Mouse (Mus musculus): ENCODE measurements at regions not wholly inside any gene's neighbourhood (a gene's known extent, or its start where the extent isn't known, plus 50 kb on each side); places are given as distances from the start of the nearest gene placed in this dataset.

GRCm38 (mm10) chr3:52640250-52641147 is 372.4 kb downstream of the Foxo1 start:
- no peak for DNase-seq

GRCm38 (mm10) chr3:52638816-52639215 is 370.7 kb downstream of the Foxo1 start:
- no peak for DNase-seq

- no peak for DNase-seq
Observed at GRCm38 (mm10) chr3:52634353-52634752, 366.2 kb downstream of the Foxo1 start.

- no peak for DNase-seq
Observed at GRCm38 (mm10) chr3:52633491-52634100, 365.5 kb downstream of the Foxo1 start.

GRCm38 (mm10) chr3:52632635-52633034 is 364.5 kb downstream of the Foxo1 start:
- no peak for DNase-seq

GRCm38 (mm10) chr3:52630209-52630608 is 362.1 kb downstream of the Foxo1 start:
- DNase-seq = no peak

- DNase-seq = no peak
Observed at GRCm38 (mm10) chr3:52625125-52625524, 357.0 kb downstream of the Foxo1 start.

- DNase-seq = no peak
Observed at GRCm38 (mm10) chr3:52622530-52622929, 354.4 kb downstream of the Foxo1 start.

GRCm38 (mm10) chr3:52621936-52622335 is 353.8 kb downstream of the Foxo1 start:
- DNase-seq = no peak

- DNase-seq = no peak
Observed at GRCm38 (mm10) chr3:52618925-52619224, 350.7 kb downstream of the Foxo1 start.

- DNase-seq = no peak
Observed at GRCm38 (mm10) chr3:52618212-52618924, 350.2 kb downstream of the Foxo1 start.

GRCm38 (mm10) chr3:52617413-52618149 is 349.4 kb downstream of the Foxo1 start:
- no peak for DNase-seq

GRCm38 (mm10) chr3:52611881-52612280 is 343.7 kb downstream of the Foxo1 start:
- no peak for DNase-seq

GRCm38 (mm10) chr3:52610466-52610865 is 342.3 kb downstream of the Foxo1 start:
- DNase-seq = no peak

- no peak for DNase-seq
Observed at GRCm38 (mm10) chr3:52608086-52608426, 339.9 kb downstream of the Foxo1 start.

GRCm38 (mm10) chr3:52607379-52608085 is 339.4 kb downstream of the Foxo1 start:
- DNase-seq = no peak

GRCm38 (mm10) chr3:52605261-52605771 is 337.2 kb downstream of the Foxo1 start:
- no peak for DNase-seq

- no peak for DNase-seq
Observed at GRCm38 (mm10) chr3:52603244-52603704, 335.1 kb downstream of the Foxo1 start.

- DNase-seq = peak; percentile 88
Observed at GRCm38 (mm10) chr3:52601011-52601745, 333.0 kb downstream of the Foxo1 start.

- no peak for DNase-seq
Observed at GRCm38 (mm10) chr3:52600581-52600980, 332.4 kb downstream of the Foxo1 start.

- peak; percentile 51 for DNase-seq
Observed at GRCm38 (mm10) chr3:52600146-52600545, 332.0 kb downstream of the Foxo1 start.

All from cerebellum, adult 11 months (tissue).